Mouse (Mus musculus): ENCODE results near the gene Rfx4. TPM values are rescaled to one million over a fixed set of nuclear protein-coding genes. Genes with fewer than 3 reads are reported as not detected.
A peak's percentile ranks its signal among the peaks of the same experiment; 100 is the strongest.

Rfx4 gene
- polyA plus RNA-seq, 1 experiment from 2014 or later, result not detected

DNA sequence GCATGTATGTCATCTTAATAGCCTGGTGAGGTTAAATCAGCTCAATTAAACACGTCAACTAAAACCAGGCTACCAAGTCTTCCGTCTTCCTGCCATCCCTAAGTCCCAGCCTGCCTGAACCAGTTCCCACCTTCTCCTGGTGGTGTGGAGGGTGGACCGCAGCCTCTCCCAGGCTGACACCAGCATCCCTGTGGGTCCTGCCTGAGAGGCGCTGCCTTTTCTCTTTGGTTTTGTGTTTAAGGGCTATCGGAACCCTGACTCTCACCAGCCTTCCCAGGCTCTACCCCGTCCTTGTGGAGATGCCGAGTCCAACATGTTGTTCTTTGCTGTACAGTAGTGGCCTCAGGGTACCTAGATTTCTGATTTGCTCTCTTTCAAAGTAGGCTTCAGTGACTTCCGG, 44.4 kb upstream of the Rfx4 start:
- H3K4me2 ChIP-seq (replicated peaks; ENCODE audit: low read depth, low read length), result no peak overlapping the region
- H3K36me3 ChIP-seq (ENCODE audit: insufficient read depth, low read length), result peaks cover 7% of the 10 kb centered on the region; the same call in 1 of the 2 replicates
- no peaks in the 10 kb centered on the region for H3K9me3 ChIP-seq (ENCODE audit: low read length)
- 81% methylated on average over 8 of the region's 8 CpGs for WGBS
- 0 out of 2 replicates have a peak overlapping the region, but pooled peaks have one; percentile 16 for H3K27ac ChIP-seq (ENCODE audit: low read length)
- H3K4me3 ChIP-seq (ENCODE audit: low read depth, low read length), result no peak overlapping the region
- no peak for ATAC-seq
- TF ChIP-seq CTCF (IDR thresholded peaks at IDR 0.05) (no peak), EP300 (IDR thresholded peaks at IDR 0.05) (no peak)
- H3K27me3 ChIP-seq (replicated peaks; ENCODE audit: insufficient read depth, low read length), result no peaks in the 10 kb centered on the region
- H3K4me1 ChIP-seq (ENCODE audit: insufficient read depth, low read depth, low read length), result no peaks in the 10 kb centered on the region
- DNase-seq (ENCODE audit: low spot score), result no peak
- H3K9ac ChIP-seq (replicated peaks; ENCODE audit: low read depth), result no peak overlapping the region

DNA sequence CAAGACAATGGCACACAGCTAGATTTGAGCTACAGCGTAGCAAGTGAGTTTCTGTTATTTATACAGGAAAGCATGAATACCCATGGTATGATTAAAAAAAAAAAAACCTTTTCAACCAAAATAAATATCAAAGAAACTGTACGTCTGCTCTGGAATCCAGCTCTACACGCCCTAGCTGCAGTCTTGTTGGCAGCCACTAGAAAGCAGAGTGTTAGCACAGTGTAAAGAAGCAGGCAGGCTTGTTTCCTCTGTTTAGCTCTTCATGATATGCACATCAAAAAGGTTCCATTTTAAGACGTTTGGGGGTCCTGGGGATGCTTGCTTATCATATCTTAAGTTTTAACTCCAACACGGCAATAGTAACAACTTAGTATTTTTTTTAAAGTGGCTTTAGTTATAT, 43.9 kb upstream of the Rfx4 start:
- WGBS, result 50% methylated on average over 5 of the region's 5 CpGs
- Histone ChIP-seq H3K27me3 (replicated peaks; ENCODE audit: insufficient read depth, low read length) (no peaks in the 10 kb centered on the region), H3K4me3 (ENCODE audit: low read depth, low read length) (no peak overlapping the region), H3K36me3 (ENCODE audit: insufficient read depth, low read length) (peaks cover 7% of the 10 kb centered on the region; the same call in 1 of the 2 replicates), H3K9ac (replicated peaks; ENCODE audit: low read depth) (no peak overlapping the region), H3K9me3 (ENCODE audit: low read length) (no peaks in the 10 kb centered on the region), H3K27ac (ENCODE audit: low read length) (0 out of 2 replicates have a peak overlapping the region, but pooled peaks have one; percentile 16), H3K4me2 (replicated peaks; ENCODE audit: low read depth, low read length) (no peak overlapping the region), H3K4me1 (ENCODE audit: insufficient read depth, low read depth, low read length) (no peaks in the 10 kb centered on the region)
- DNase-seq (ENCODE audit: low spot score), result peak; percentile 49
- ATAC-seq, result peak; percentile 70
- TF ChIP-seq CTCF (IDR thresholded peaks at IDR 0.05) (peak; percentile 46), EP300 (IDR thresholded peaks at IDR 0.05) (no peak)

DNA sequence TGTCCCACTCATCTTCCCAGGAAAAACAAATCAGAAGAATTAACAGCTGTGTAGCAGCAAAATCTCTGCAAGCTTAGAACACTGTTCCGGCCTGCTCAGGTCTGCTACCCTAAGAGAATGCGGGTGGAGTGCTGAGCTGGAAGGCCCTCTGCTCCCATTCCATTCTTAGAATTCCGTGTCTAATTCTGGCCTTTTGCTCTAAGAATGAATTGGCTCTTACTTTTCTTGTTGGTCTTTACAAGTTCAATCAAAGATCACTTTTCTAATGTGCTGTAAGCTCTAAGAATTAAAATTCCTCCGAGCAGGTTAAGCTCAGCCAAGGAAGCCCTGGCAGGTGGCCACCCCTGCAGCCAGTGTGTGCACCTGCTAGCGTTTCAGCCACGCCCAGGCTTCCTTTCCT, 43.3 kb upstream of the Rfx4 start:
- H3K27ac ChIP-seq (ENCODE audit: low read length), result no peak overlapping the region
- no peaks in the 10 kb centered on the region for H3K27me3 ChIP-seq (replicated peaks; ENCODE audit: insufficient read depth, low read length)
- no peaks in the 10 kb centered on the region for H3K9me3 ChIP-seq (ENCODE audit: low read length)
- H3K4me2 ChIP-seq (replicated peaks; ENCODE audit: low read depth, low read length), result no peak overlapping the region
- no peak overlapping the region for H3K9ac ChIP-seq (replicated peaks; ENCODE audit: low read depth)
- DNase-seq (ENCODE audit: low spot score), result no peak
- peaks cover 7% of the 10 kb centered on the region; the same call in 1 of the 2 replicates for H3K36me3 ChIP-seq (ENCODE audit: insufficient read depth, low read length)
- H3K4me1 ChIP-seq (ENCODE audit: insufficient read depth, low read depth, low read length), result no peaks in the 10 kb centered on the region
- WGBS, result 60% methylated on average over 6 of the region's 6 CpGs
- no peak; the same call in 1 of the 2 replicates for ATAC-seq
- TF ChIP-seq EP300 (IDR thresholded peaks at IDR 0.05) (no peak), CTCF (IDR thresholded peaks at IDR 0.05) (no peak)
- H3K4me3 ChIP-seq (ENCODE audit: low read depth, low read length), result no peak overlapping the region

- Histone ChIP-seq H3K9me3 (ENCODE audit: low read length) (no peaks in the 10 kb centered on the region), H3K27ac (ENCODE audit: low read length) (no peak overlapping the region), H3K4me3 (ENCODE audit: low read depth, low read length) (no peak overlapping the region), H3K27me3 (replicated peaks; ENCODE audit: insufficient read depth, low read length) (no peaks in the 10 kb centered on the region), H3K36me3 (ENCODE audit: insufficient read depth, low read length) (peaks cover 7% of the 10 kb centered on the region; the same call in 1 of the 2 replicates), H3K9ac (replicated peaks; ENCODE audit: low read depth) (no peak overlapping the region), H3K4me2 (replicated peaks; ENCODE audit: low read depth, low read length) (no peak overlapping the region), H3K4me1 (ENCODE audit: insufficient read depth, low read depth, low read length) (no peaks in the 10 kb centered on the region)
- WGBS, result 59% methylated on average over 10 of the region's 10 CpGs
- ATAC-seq (no peak), DNase-seq (ENCODE audit: low spot score) (no peak)
- TF ChIP-seq CTCF (IDR thresholded peaks at IDR 0.05) (no peak), EP300 (IDR thresholded peaks at IDR 0.05) (no peak)
Measured at GRCm38 (mm10) chr10:84713043-84713442, 42.8 kb upstream of the Rfx4 start.

- Histone ChIP-seq H3K27ac (ENCODE audit: low read length) (no peak overlapping the region), H3K4me1 (ENCODE audit: insufficient read depth, low read depth, low read length) (no peaks in the 10 kb centered on the region), H3K27me3 (replicated peaks; ENCODE audit: insufficient read depth, low read length) (no peaks in the 10 kb centered on the region), H3K9ac (replicated peaks; ENCODE audit: low read depth) (no peak overlapping the region), H3K36me3 (ENCODE audit: insufficient read depth, low read length) (peaks cover 8% of the 10 kb centered on the region), H3K9me3 (ENCODE audit: low read length) (no peaks in the 10 kb centered on the region), H3K4me2 (replicated peaks; ENCODE audit: low read depth, low read length) (no peak overlapping the region), H3K4me3 (ENCODE audit: low read depth, low read length) (no peak overlapping the region)
- ATAC-seq, result no peak
- no peak for TF ChIP-seq CTCF (IDR thresholded peaks at IDR 0.05)
- TF ChIP-seq EP300 (IDR thresholded peaks at IDR 0.05), result no peak
- DNase-seq (ENCODE audit: low spot score), result no peak
- WGBS, result 86% methylated on average over 7 of the region's 7 CpGs
Measured at GRCm38 (mm10) chr10:84715639-84716038, 40.2 kb upstream of the Rfx4 start.

- Histone ChIP-seq H3K9ac (replicated peaks; ENCODE audit: low read depth) (no peak overlapping the region), H3K4me2 (replicated peaks; ENCODE audit: low read depth, low read length) (no peak overlapping the region), H3K4me1 (ENCODE audit: insufficient read depth, low read depth, low read length) (no peaks in the 10 kb centered on the region), H3K27me3 (replicated peaks; ENCODE audit: insufficient read depth, low read length) (no peaks in the 10 kb centered on the region), H3K4me3 (ENCODE audit: low read depth, low read length) (no peak overlapping the region), H3K36me3 (ENCODE audit: insufficient read depth, low read length) (peaks cover 15% of the 10 kb centered on the region), H3K27ac (ENCODE audit: low read length) (no peak overlapping the region), H3K9me3 (ENCODE audit: low read length) (no peaks in the 10 kb centered on the region)
- WGBS, result 90% methylated on average over 7 of the region's 7 CpGs
- DNase-seq (ENCODE audit: low spot score), result no peak
- ATAC-seq, result no peak
- TF ChIP-seq EP300 (IDR thresholded peaks at IDR 0.05) (no peak), CTCF (IDR thresholded peaks at IDR 0.05) (no peak)
Measured at GRCm38 (mm10) chr10:84716581-84716980, 39.3 kb upstream of the Rfx4 start.

GRCm38 (mm10) chr10:84722711-84723110, 33.2 kb upstream of the Rfx4 start:
- Histone ChIP-seq H3K27ac (ENCODE audit: low read length) (no peak overlapping the region), H3K4me2 (replicated peaks; ENCODE audit: low read depth, low read length) (no peak overlapping the region), H3K4me1 (ENCODE audit: insufficient read depth, low read depth, low read length) (no peaks in the 10 kb centered on the region), H3K27me3 (replicated peaks; ENCODE audit: insufficient read depth, low read length) (no peaks in the 10 kb centered on the region), H3K9me3 (ENCODE audit: low read length) (no peaks in the 10 kb centered on the region), H3K4me3 (ENCODE audit: low read depth, low read length) (no peak overlapping the region), H3K9ac (replicated peaks; ENCODE audit: low read depth) (no peak overlapping the region), H3K36me3 (ENCODE audit: insufficient read depth, low read length) (peaks cover 12% of the 10 kb centered on the region)
- ATAC-seq (no peak), DNase-seq (ENCODE audit: low spot score) (no peak)
- 95% methylated on average over 12 of the region's 12 CpGs for WGBS
- TF ChIP-seq EP300 (IDR thresholded peaks at IDR 0.05) (no peak), CTCF (IDR thresholded peaks at IDR 0.05) (no peak)
